Mouse (Mus musculus): ENCODE data around the gene Golim4. TPM values are rescaled to one million over a fixed set of nuclear protein-coding genes. Genes with fewer than 3 reads are reported as not detected.

Gene Golim4
- total RNA-seq, 2 experiments from 2014 or later, result 22.9 to 31.1 TPM

Other genes starting within 250 kb of the Golim4 start
- not detected for gene Gm29133, start 208.8 kb downstream of the Golim4 start, total RNA-seq (2021)
- gene Fstl5, start 117.3 kb upstream of the Golim4 start, total RNA-seq (2021), result not detected

All from gastrocnemius, postnatal 14 days (tissue).